Mouse (Mus musculus): ENCODE results near the gene Gm28635. TPM values are rescaled to one million over a fixed set of nuclear protein-coding genes. Genes with fewer than 3 reads are reported as not detected.

Gene Gm28635
- polyA plus RNA-seq, 1 experiment from 2014 or later, result not detected

DNA sequence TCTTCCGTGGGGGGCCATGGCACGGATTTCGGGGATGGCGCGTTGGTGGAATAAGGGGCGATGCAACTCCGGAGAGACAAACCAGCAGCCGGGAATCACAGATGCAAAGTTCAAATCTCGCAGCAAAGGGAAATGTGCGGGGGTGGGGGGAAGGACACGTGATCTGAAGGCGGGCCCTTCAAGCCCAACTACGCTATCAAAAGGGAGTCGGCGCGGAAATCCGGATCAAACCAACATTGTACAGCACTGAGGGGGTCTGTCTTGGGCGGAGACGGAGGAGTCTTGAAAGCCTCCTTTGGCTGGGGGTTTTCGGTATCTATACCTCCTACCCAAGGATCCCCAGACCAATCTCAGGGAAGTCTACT is 7.3 kb downstream of the Gm28635 start, which contains the start of gene Selenoh:
Gene Selenoh, minus strand, starts transcription at position 202 of the 365 bp plus-strand sequence.
- no peaks in the 10 kb centered on the region for H3K9me3 ChIP-seq (ENCODE audit: control insufficient read depth, low read length)
- no peaks in the 10 kb centered on the region for H3K27me3 ChIP-seq (replicated peaks; ENCODE audit: control insufficient read depth, insufficient read depth, low read length)
- H3K4me1 ChIP-seq (replicated peaks; ENCODE audit: control insufficient read depth, insufficient read depth, low read length), result peaks cover 8% of the 10 kb centered on the region
- peak; percentile 91 for DNase-seq (ENCODE audit: low spot score)
- H3K4me3 ChIP-seq (ENCODE audit: low read depth, low read length), result peak within 1 kb of the TSS; percentile 99
- peaks cover 51% of the 10 kb centered on the region for H3K36me3 ChIP-seq (ENCODE audit: control insufficient read depth, insufficient read depth, low read length)
- peak within 1 kb of the TSS; percentile 65 for H3K4me2 ChIP-seq (ENCODE audit: low read length)
- H3K9ac ChIP-seq (ENCODE audit: low read length), result peak within 1 kb of the TSS; percentile 94
- peak; percentile 96 for ATAC-seq (replicated peaks; ENCODE audit: low FRiP score, low TSS enrichment, low read depth)
- WGBS, result under 1% methylated on average over 20 of the region's 20 CpGs
- H3K27ac ChIP-seq (ENCODE audit: low read depth), result peak within 1 kb of the TSS; percentile 92

DNA sequence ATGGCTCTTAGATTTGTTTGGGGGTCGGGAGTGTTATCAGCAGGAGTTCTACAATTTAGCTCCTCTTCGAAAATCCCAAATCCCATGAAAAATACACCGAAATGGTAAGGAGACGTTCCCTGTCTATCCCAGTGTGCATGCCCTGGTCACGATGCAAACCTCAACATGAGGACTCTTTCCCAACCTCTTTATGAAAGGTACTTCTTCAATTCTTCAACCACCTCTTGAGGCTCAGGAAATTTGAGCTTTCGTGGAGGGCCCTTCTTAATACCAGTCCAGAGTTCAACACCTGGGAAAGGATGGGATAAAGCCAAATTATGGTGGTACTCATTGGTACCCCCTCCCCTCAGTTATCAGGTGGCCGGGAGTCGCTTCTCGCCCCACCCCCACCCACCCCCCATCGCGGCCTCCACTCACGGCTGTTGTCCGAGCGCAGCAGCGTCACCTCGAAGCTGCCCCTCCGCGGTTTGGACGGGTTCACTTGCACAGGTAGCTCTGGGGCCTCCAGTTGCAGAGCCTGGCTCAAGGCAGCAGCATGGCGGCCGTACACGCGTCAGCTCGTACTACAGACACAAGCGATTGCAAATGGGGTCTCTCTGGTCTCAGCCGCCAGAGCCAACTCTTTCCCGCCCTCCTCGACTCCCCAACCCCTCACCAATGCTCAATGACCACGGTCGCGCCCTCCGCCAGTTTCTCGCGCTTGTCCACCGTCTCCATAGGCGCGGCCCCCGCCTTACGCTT is 7.8 kb downstream of the Gm28635 start:
- H3K4me3 ChIP-seq (ENCODE audit: low read depth, low read length), result peak overlapping the region; percentile 99
- no peaks in the 10 kb centered on the region for H3K27me3 ChIP-seq (replicated peaks; ENCODE audit: control insufficient read depth, insufficient read depth, low read length)
- DNase-seq (ENCODE audit: low spot score) (no peak), ATAC-seq (replicated peaks; ENCODE audit: low FRiP score, low TSS enrichment, low read depth) (peak; percentile 77)
- H3K36me3 ChIP-seq (ENCODE audit: control insufficient read depth, insufficient read depth, low read length), result peaks cover 46% of the 10 kb centered on the region
- 3% methylated on average over 39 of the region's 39 CpGs for WGBS
- peak overlapping the region; percentile 92 for H3K27ac ChIP-seq (ENCODE audit: low read depth)
- H3K9me3 ChIP-seq (ENCODE audit: control insufficient read depth, low read length), result no peaks in the 10 kb centered on the region
- H3K4me1 ChIP-seq (replicated peaks; ENCODE audit: control insufficient read depth, insufficient read depth, low read length), result peaks cover 8% of the 10 kb centered on the region
- peak overlapping the region; percentile 94 for H3K9ac ChIP-seq (ENCODE audit: low read length)
- H3K4me2 ChIP-seq (ENCODE audit: low read length), result peak overlapping the region; percentile 65

DNA sequence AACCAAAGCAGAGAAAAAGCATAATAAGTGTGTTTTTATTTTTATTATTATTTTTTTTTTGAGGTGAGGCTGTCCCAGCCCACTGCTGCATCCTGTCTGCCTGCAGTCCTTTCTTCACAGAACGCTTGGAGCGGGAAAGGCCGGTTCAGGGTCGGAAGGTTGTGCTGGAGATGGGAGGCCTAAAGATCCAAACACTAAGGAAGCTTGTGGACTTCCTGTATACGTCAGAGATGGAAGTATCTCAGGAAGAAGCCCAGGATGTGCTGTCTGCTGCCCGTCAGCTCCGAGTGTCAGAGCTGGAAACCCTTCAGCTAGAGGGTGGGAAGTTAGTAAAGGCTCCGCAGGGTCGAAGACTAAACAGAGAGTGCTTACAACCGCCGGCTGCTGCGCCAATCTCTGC is 11.8 kb downstream of the Gm28635 start:
- ATAC-seq (replicated peaks; ENCODE audit: low FRiP score, low TSS enrichment, low read depth), result no peak

DNA sequence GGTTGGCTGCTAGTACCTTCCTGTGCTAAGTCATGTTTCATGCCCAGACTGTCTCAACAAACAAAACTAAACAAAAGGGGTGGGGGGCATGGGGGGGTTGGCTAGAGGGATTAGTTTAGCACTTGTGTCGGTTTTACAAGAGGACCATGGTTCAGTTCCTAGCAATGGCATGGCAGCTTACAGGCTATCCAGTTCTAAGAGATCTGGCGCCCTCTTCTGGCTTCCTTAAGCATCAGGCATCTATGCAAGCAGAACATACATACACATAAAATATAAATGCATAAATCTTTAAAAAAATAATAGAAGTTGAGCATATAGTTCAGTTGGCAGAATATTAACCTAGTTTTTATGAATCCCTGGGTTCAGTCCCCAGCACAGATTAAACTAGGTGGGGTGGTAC is 15.0 kb downstream of the Gm28635 start:
- 26% methylated on average over 2 of the region's 2 CpGs for WGBS
- DNase-seq (ENCODE audit: low spot score), result peak; percentile 54

More for the DNA sequence above, 11.8 kb downstream of the Gm28635 start:
- no peak overlapping the region for H3K9ac ChIP-seq (ENCODE audit: low read length)
- H3K27me3 ChIP-seq (replicated peaks; ENCODE audit: control insufficient read depth, insufficient read depth, low read length), result no peaks in the 10 kb centered on the region
- H3K27ac ChIP-seq (ENCODE audit: low read depth), result no peak overlapping the region
- WGBS, result 52% methylated on average over 12 of the region's 12 CpGs
- peak; percentile 47 for DNase-seq (ENCODE audit: low spot score)
- H3K36me3 ChIP-seq (ENCODE audit: control insufficient read depth, insufficient read depth, low read length), result peaks cover 20% of the 10 kb centered on the region
- H3K4me3 ChIP-seq (ENCODE audit: low read depth, low read length), result no peak overlapping the region
- H3K4me1 ChIP-seq (replicated peaks; ENCODE audit: control insufficient read depth, insufficient read depth, low read length), result peaks cover 8% of the 10 kb centered on the region
- H3K4me2 ChIP-seq (ENCODE audit: low read length), result no peak overlapping the region
- no peaks in the 10 kb centered on the region for H3K9me3 ChIP-seq (ENCODE audit: control insufficient read depth, low read length)

DNA sequence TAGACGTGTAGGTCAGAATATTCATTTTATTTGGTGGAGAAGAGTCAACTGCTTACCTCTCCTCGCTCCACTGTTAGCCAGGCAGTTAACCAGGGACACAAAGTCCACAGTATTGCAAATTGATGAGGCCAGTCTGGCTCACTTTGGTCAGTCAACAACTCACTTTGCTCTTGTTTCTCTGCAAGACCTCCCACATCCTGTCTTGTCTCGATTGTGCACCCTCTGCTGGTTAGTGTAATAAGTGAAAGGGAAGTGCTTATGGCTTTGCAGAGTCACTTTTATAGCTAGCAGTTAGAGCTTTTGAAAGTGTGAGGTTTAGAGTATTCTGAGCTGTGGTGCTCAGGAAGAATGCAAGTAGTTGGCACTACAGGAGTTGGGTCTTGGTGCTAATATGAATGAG is 17.6 kb downstream of the Gm28635 start:
- no peaks in the 10 kb centered on the region for H3K36me3 ChIP-seq (ENCODE audit: control insufficient read depth, insufficient read depth, low read length)
- no peaks in the 10 kb centered on the region for H3K27me3 ChIP-seq (replicated peaks; ENCODE audit: control insufficient read depth, insufficient read depth, low read length)
- no peak overlapping the region for H3K4me3 ChIP-seq (ENCODE audit: low read depth, low read length)
- no peaks in the 10 kb centered on the region for H3K9me3 ChIP-seq (ENCODE audit: control insufficient read depth, low read length)
- no peak for ATAC-seq (replicated peaks; ENCODE audit: low FRiP score, low TSS enrichment, low read depth)
- H3K27ac ChIP-seq (ENCODE audit: low read depth), result no peak overlapping the region
- 60% methylated on average over 3 of the region's 3 CpGs for WGBS
- no peak overlapping the region for H3K4me2 ChIP-seq (ENCODE audit: low read length)
- no peaks in the 10 kb centered on the region for H3K4me1 ChIP-seq (replicated peaks; ENCODE audit: control insufficient read depth, insufficient read depth, low read length)
- peak; percentile 48 for DNase-seq (ENCODE audit: low spot score)
- H3K9ac ChIP-seq (ENCODE audit: low read length), result no peak overlapping the region

More for the DNA sequence above, 15.0 kb downstream of the Gm28635 start:
- Histone ChIP-seq H3K9me3 (ENCODE audit: control insufficient read depth, low read length) (no peaks in the 10 kb centered on the region), H3K4me3 (ENCODE audit: low read depth, low read length) (no peak overlapping the region), H3K27ac (ENCODE audit: low read depth) (no peak overlapping the region), H3K27me3 (replicated peaks; ENCODE audit: control insufficient read depth, insufficient read depth, low read length) (no peaks in the 10 kb centered on the region), H3K9ac (ENCODE audit: low read length) (no peak overlapping the region), H3K4me1 (replicated peaks; ENCODE audit: control insufficient read depth, insufficient read depth, low read length) (no peaks in the 10 kb centered on the region), H3K36me3 (ENCODE audit: control insufficient read depth, insufficient read depth, low read length) (0 out of 2 replicates have a peak, but pooled peaks cover 3% of the 10 kb centered on the region), H3K4me2 (ENCODE audit: low read length) (no peak overlapping the region)
- no peak for ATAC-seq (replicated peaks; ENCODE audit: low FRiP score, low TSS enrichment, low read depth)

DNA sequence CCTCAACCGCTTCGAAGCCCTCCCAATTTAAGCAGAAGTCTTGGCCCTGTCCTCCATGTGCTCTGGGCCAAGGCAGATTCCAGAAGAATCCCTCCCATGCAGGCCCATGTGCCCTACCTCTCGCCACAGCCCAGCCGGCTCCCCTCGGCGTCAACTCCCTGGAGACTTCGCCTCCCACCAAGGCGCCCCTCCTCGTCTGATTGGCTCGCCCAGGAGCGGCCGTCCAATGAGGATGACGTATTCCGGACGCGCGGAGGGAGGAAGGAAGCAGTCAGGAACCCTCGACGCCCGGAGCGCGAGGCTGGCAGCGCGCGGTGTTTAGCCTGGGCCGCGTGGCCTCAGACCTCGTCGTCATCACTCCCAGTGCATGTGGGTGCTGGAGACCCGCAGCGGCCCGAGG is 19.0 kb downstream of the Gm28635 start, which contains the start of gene Btbd18:
Gene Btbd18, plus strand, starts transcription at position 274 of the 400 bp plus-strand sequence.
- H3K4me1 ChIP-seq (replicated peaks; ENCODE audit: control insufficient read depth, insufficient read depth, low read length), result no peaks in the 10 kb centered on the region
- no peak within 1 kb of the TSS for H3K4me2 ChIP-seq (ENCODE audit: low read length)
- no peaks in the 10 kb centered on the region for H3K36me3 ChIP-seq (ENCODE audit: control insufficient read depth, insufficient read depth, low read length)
- DNase-seq (ENCODE audit: low spot score) (peak; percentile 38), ATAC-seq (replicated peaks; ENCODE audit: low FRiP score, low TSS enrichment, low read depth) (no peak)
- H3K27me3 ChIP-seq (replicated peaks; ENCODE audit: control insufficient read depth, insufficient read depth, low read length), result no peaks in the 10 kb centered on the region
- no peak within 1 kb of the TSS for H3K4me3 ChIP-seq (ENCODE audit: low read depth, low read length)
- H3K9ac ChIP-seq (ENCODE audit: low read length), result no peak within 1 kb of the TSS
- 92% methylated on average over 32 of the region's 32 CpGs for WGBS
- no peak within 1 kb of the TSS for H3K27ac ChIP-seq (ENCODE audit: low read depth)
- no peaks in the 10 kb centered on the region for H3K9me3 ChIP-seq (ENCODE audit: control insufficient read depth, low read length)

DNA sequence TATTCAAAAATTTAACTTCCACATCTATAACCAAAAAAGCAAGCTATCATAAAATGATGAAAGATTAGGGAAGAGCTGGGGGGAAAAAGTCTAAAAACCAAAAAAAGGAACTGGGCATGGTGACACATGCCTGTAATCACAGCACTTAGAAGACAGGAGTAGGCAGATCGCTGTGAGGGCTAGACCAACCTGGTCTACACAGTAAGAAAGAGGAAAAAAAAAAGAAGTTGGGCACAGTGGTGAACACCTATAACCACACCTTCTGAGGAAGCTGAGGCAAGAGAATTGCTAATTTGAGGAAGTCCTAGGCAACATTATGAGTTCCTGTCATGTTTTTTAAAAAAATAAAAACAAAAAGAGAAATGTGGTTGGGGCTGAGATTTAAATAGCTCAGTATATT is 22.0 kb downstream of the Gm28635 start:
- no peak for ATAC-seq (replicated peaks; ENCODE audit: low FRiP score, low TSS enrichment, low read depth)

DNA sequence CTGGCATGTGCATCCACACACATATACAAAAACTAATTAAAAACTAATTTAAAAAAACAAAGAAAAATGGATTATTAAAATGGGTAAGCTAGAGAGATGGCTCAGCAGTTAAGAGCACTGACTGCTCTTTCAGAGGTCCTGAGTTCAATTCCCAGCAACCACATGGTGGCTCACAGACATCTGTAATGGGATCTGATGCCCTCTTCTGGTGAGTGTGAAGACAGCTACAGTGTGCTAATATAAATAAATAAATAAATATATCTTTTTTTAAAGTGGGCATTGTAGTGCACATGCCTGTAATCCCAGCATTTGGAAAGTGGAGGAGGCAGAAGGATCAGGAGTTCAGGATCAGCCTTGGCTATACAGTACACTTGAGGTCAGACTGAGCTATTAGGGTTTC is 24.5 kb downstream of the Gm28635 start:
- Histone ChIP-seq H3K4me2 (ENCODE audit: low read length) (no peak overlapping the region), H3K36me3 (ENCODE audit: control insufficient read depth, insufficient read depth, low read length) (no peaks in the 10 kb centered on the region), H3K27me3 (replicated peaks; ENCODE audit: control insufficient read depth, insufficient read depth, low read length) (no peaks in the 10 kb centered on the region), H3K9me3 (ENCODE audit: control insufficient read depth, low read length) (no peaks in the 10 kb centered on the region), H3K4me1 (replicated peaks; ENCODE audit: control insufficient read depth, insufficient read depth, low read length) (no peaks in the 10 kb centered on the region), H3K4me3 (ENCODE audit: low read depth, low read length) (no peak overlapping the region), H3K27ac (ENCODE audit: low read depth) (no peak overlapping the region), H3K9ac (ENCODE audit: low read length) (no peak overlapping the region)
- no peak for DNase-seq (ENCODE audit: low spot score)
- ATAC-seq (replicated peaks; ENCODE audit: low FRiP score, low TSS enrichment, low read depth), result no peak

More for the DNA sequence above, 22.0 kb downstream of the Gm28635 start:
- H3K4me2 ChIP-seq (ENCODE audit: low read length), result no peak overlapping the region
- no peak for DNase-seq (ENCODE audit: low spot score)
- no peak overlapping the region for H3K9ac ChIP-seq (ENCODE audit: low read length)
- no peak overlapping the region for H3K27ac ChIP-seq (ENCODE audit: low read depth)
- H3K27me3 ChIP-seq (replicated peaks; ENCODE audit: control insufficient read depth, insufficient read depth, low read length), result no peaks in the 10 kb centered on the region
- H3K36me3 ChIP-seq (ENCODE audit: control insufficient read depth, insufficient read depth, low read length), result no peaks in the 10 kb centered on the region
- H3K9me3 ChIP-seq (ENCODE audit: control insufficient read depth, low read length), result no peaks in the 10 kb centered on the region
- WGBS, result 69% methylated on average over 1 of the region's 1 CpGs
- H3K4me3 ChIP-seq (ENCODE audit: low read depth, low read length), result no peak overlapping the region
- H3K4me1 ChIP-seq (replicated peaks; ENCODE audit: control insufficient read depth, insufficient read depth, low read length), result no peaks in the 10 kb centered on the region

All from intestine, embryonic 14.5 days (tissue).